Mouse (Mus musculus) brain, adult 2 months (tissue): Measurements from ENCODE around the gene Gm14692.
"Not testable (repeated sequence)": the region's sequence is repeated elsewhere in the genome, so short reads cannot be mapped to it uniquely, and the experiment has no call there.

ENCODE experiments used
- DNase-seq: peaks from one replicate; pipeline ENCODE4 v3.0.0; 2011; ENCODE audit warnings: low read depth, low spot score

The Gm14692 gene

DNA sequence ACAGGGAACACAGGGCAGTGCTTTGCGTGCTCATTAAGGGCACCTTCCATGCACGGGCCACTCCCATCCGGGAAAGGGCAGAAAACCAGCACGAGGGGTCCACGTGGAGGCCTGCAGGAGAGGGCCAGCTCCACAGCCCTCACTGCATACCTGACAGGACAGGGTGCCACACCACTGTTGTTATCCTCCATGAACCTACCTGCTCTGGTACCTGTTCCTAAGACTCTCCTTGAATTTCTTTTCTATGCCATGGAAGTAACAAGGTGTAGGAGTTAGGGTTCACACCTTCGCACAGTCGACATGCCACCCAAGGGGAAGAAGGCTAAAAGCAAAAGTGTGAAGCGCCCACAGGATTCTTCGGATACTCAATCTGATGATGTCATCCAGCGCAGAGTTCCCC, at the start of gene Gm14692:
Gm14692 (plus strand) TSS at position 301 of the 400 bp plus-strand sequence.
- not testable (repeated sequence) for DNase-seq

DNA sequence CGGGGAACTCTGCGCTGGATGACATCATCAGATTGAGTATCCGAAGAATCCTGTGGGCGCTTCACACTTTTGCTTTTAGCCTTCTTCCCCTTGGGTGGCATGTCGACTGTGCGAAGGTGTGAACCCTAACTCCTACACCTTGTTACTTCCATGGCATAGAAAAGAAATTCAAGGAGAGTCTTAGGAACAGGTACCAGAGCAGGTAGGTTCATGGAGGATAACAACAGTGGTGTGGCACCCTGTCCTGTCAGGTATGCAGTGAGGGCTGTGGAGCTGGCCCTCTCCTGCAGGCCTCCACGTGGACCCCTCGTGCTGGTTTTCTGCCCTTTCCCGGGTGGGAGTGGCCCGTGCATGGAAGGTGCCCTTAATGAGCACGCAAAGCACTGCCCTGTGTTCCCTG, 2.0 kb upstream of the Gm14692 start, which contains the start of gene Gm1140:
Gm1140 (minus strand) TSS at position 101 of the 400 bp plus-strand sequence.
- not testable (repeated sequence) for DNase-seq
